Mouse (Mus musculus): ENCODE measurements around the gene Tsga10. TPM values are rescaled to one million over a fixed set of nuclear protein-coding genes. Genes with fewer than 3 reads are reported as not detected.

Tsga10 gene
- total and polyA plus RNA-seq, 3 experiments: 0.47 to 0.57 (median 0.55) TPM

DNA sequence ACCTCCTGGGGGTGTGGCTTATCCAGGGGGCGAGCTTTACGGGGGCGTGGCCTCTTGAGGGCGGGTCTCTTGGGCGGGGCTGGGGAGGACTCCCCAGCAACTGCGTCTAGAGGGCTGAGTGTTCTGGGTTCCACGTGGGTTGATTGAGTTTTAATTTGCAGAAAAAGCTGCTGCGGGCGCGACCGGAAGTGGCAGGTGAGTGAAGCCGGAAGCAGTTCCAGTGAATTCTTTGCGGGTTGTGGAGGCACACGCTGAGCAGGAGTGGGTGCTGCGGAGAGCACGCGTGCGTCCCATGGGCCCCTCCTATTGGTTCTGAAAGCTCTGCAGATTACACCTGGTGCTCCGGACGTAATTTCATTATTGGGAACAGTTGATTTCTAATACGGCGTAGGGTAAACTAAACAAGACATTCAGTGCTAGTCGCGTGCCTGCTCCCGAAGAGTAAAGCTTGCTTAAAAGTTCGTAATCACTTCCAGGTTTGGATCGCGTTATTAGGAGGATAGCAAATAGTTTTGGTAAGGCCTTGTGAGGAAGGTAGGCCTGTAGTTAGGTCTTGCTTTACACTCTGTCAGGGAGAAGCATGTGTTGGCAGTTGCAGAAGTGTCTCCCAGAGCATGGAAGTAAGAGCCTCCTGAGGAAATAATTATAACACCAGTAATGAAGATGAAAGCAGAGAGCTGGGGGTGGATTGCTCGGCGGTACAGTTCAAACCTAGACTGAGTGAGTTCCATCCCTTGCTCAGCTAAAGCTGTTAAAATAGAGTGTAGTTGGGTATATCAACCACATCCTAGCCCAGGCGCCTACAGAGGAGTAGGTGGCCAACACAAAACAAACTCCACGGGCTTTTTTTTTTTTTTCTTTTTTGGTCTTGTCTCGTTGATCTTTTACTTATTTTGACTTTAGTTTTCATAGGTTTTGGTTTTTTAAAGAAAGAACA is 6.2 kb upstream of the Tsga10 start (continued):
- TF ChIP-seq E2F4 (IDR thresholded peaks at IDR 0.05; ENCODE audit: insufficient replicate concordance, low read depth, low read length) (no peak), ETS1 (conservative IDR thresholded peaks at IDR 0.05; ENCODE audit: low read depth, low read length) (0 out of 2 replicates have a peak, but pooled peaks have one; percentile 17), IRF4 (IDR thresholded peaks at IDR 0.05; ENCODE audit: low read depth, low read length) (no peak), HCFC1 (IDR thresholded peaks at IDR 0.05; ENCODE audit: low read depth, low read length) (peak; percentile 55), MEF2A (IDR thresholded peaks at IDR 0.05; ENCODE audit: borderline replicate concordance, low read depth, low read length) (no peak), TBP (conservative IDR thresholded peaks at IDR 0.05; ENCODE audit: low read depth, low read length) (no peak), RAD21 (IDR thresholded peaks at IDR 0.05; ENCODE audit: low read depth, low read length) (no peak), JUN (IDR thresholded peaks at IDR 0.05; ENCODE audit: insufficient read depth, low read depth, low read length) (no peak), EP300 (IDR thresholded peaks at IDR 0.05; ENCODE audit: low read length) (no peak), CHD1 (IDR thresholded peaks at IDR 0.05; ENCODE audit: low read depth, low read length) (no peak), MAZ (IDR thresholded peaks at IDR 0.05; ENCODE audit: low read depth, low read length) (0 out of 2 replicates have a peak, but pooled peaks have one; percentile 47)

DNA sequence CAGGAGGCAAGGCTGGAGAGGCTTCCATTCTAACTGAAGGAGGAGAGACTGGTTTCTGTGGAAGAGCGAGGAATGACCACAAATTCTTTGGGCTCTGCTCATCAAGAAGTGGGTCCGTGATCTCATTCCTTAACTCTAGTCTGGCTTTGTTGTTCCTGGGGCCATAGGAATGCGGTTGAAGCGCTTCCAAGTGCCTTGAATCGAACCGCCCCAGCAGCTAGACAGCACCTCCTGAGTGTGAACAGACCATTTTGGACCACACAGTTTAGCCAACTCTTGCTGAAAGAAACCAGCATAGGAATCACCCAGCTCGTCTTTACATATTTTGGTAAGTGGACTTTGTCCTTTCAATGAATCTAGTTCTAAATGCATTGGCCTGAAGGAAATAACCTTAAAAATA is 5.5 kb upstream of the Tsga10 start, which contains the start of gene Lipt1:
TSS of gene Lipt1 (plus strand) at position 35 of the 400 bp plus-strand sequence.
- peaks cover 14% of the 10 kb centered on the region for H3K27me3 ChIP-seq (replicated peaks)
- no peak within 1 kb of the TSS for H3K27ac ChIP-seq (ENCODE audit: insufficient read depth, low read depth)
- no peak for DNase-seq (ENCODE audit: extremely low read depth)
- peak within 1 kb of the TSS; percentile 97 for H3K4me2 ChIP-seq (ENCODE audit: insufficient read depth, low read depth, poor library complexity, severe bottlenecking)
- H3K4me3 ChIP-seq (replicated peaks in 1 of 3; ENCODE audit: low read depth in 2 of 3, low read length in 2 of 3, poor library complexity in 1 of 3): peak within 1 kb of the TSS; percentile 53 to 69 (median 61)
- TF ChIP-seq JUN (IDR thresholded peaks at IDR 0.05; ENCODE audit: insufficient read depth, low read depth, low read length) (no peak), CHD2 (IDR thresholded peaks at IDR 0.05; ENCODE audit: low read length) (no peak), MEF2A (IDR thresholded peaks at IDR 0.05; ENCODE audit: borderline replicate concordance, low read depth, low read length) (peak; percentile 59; the same call in 1 of the 2 replicates)
- dilution Hi-C loops (cut with MboI; ENCODE audit: extremely low pct_ligation_motif_present, extremely low pct_unique_long_range_greater_than_20kb, low sequenced_read_pairs) (no loop called here), in situ Hi-C loops (cut with MboI; ENCODE audit: low pct_ligation_motif_present, low pct_unique_long_range_greater_than_20kb, low sequenced_read_pairs) (loop anchor here (10.0 kb wide), 2 partner anchors 187 to 253 kb away; partner anchors contain the start of gene Rev1)
- H3K36me3 ChIP-seq (replicated peaks in 1 of 2; ENCODE audit: control insufficient read depth in 1 of 2, insufficient read depth in 1 of 2, low read length in 1 of 2): peaks cover 15 to 20% of the 10 kb centered on the region in 2 experiments
- peaks cover 2 to 11% of the 10 kb centered on the region in 2 experiments; a peak in 2 of 4 replicates for H3K4me1 ChIP-seq (ENCODE audit: control insufficient read depth in 1 of 2, insufficient read depth in 2 of 2)
- H3K79me2 ChIP-seq (replicated peaks; ENCODE audit: control insufficient read depth, extremely low read depth, insufficient read depth, poor library complexity, severe bottlenecking): no peaks in the 10 kb centered on the region
- H3K9me3 ChIP-seq (replicated peaks; ENCODE audit: low read length): peaks cover 4% of the 10 kb centered on the region
- H3K9ac ChIP-seq (ENCODE audit: insufficient read depth, low read depth): peak within 1 kb of the TSS; percentile 53

DNA sequence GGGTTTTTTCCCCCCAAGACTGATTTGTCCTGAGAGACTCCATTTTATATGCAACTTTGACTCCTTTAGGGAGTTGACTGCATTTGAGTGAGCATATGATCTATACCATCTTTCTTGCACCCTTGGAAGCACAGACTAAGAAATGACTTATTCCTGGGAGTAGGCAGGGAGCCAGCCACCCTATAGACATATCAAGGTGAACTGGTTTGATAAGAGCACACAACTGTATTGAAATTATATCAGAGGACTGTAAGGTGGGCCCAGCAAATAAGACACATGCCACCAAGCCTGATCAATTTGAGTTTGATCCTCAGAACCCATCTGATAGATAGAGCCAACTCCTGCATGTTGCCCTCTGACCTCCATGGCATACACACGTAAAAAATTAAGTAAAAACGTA is 3.1 kb upstream of the Tsga10 start:
- Histone ChIP-seq H3K4me2 (ENCODE audit: insufficient read depth, low read depth, poor library complexity, severe bottlenecking) (no peak overlapping the region), H3K27me3 (replicated peaks) (peaks cover 15% of the 10 kb centered on the region), H3K27ac (ENCODE audit: insufficient read depth, low read depth) (no peak overlapping the region), H3K9me3 (replicated peaks; ENCODE audit: low read length) (peaks cover 2% of the 10 kb centered on the region), H3K9ac (ENCODE audit: insufficient read depth, low read depth) (no peak overlapping the region), H3K4me3 (replicated peaks in 1 of 3; ENCODE audit: low read depth in 2 of 3, low read length in 2 of 3, poor library complexity in 1 of 3) (no peak overlapping the region), H3K4me1 (ENCODE audit: control insufficient read depth in 1 of 2, insufficient read depth in 2 of 2) (peaks cover 5 to 20% of the 10 kb centered on the region in 2 experiments; a peak in 2 of 4 replicates), H3K79me2 (replicated peaks; ENCODE audit: control insufficient read depth, extremely low read depth, insufficient read depth, poor library complexity, severe bottlenecking) (no peaks in the 10 kb centered on the region), H3K36me3 (replicated peaks in 1 of 2; ENCODE audit: control insufficient read depth in 1 of 2, insufficient read depth in 1 of 2, low read length in 1 of 2) (no peaks in the 10 kb centered on the region)
- TF ChIP-seq IRF4 (IDR thresholded peaks at IDR 0.05; ENCODE audit: low read depth, low read length) (no peak), ZNF384 (IDR thresholded peaks at IDR 0.05; ENCODE audit: low read depth, low read length) (no peak), GABPA (IDR thresholded peaks at IDR 0.05; ENCODE audit: insufficient replicate concordance, low read depth, low read length) (no peak), HCFC1 (IDR thresholded peaks at IDR 0.05; ENCODE audit: low read depth, low read length) (no peak), KAT2A (IDR thresholded peaks at IDR 0.05; ENCODE audit: insufficient replicate concordance, low read length) (no peak), CHD1 (IDR thresholded peaks at IDR 0.05; ENCODE audit: low read depth, low read length) (no peak), NELFE (IDR thresholded peaks at IDR 0.05; ENCODE audit: low read depth, low read length) (no peak), NRF1 (IDR thresholded peaks at IDR 0.05; ENCODE audit: low read depth, low read length) (no peak), TBP (conservative IDR thresholded peaks at IDR 0.05; ENCODE audit: low read depth, low read length) (no peak)
- dilution Hi-C loops (cut with MboI; ENCODE audit: extremely low pct_ligation_motif_present, extremely low pct_unique_long_range_greater_than_20kb, low sequenced_read_pairs): no loop called here
- in situ Hi-C loops (cut with MboI; ENCODE audit: low pct_ligation_motif_present, low pct_unique_long_range_greater_than_20kb, low sequenced_read_pairs): no loop called here
- no peak for DNase-seq (ENCODE audit: extremely low read depth)
